ENCODE assay signal across 8 mouse cellular contexts in genomic region chr11:109068371-109069325, GRCm38 (mm10).
DNase-seq lines count a peak whose midpoint lies in the region; ATAC-seq lines count a peak whose summit lies in the region.

No protein-coding gene starts in this region.

- intact Hi-C loops in left cerebral cortex, postnatal 10 days (cut with DNase I), result no loop called here
- intact Hi-C loops in left cerebral cortex, postnatal 36 days (cut with DNase I), result no loop called here

- H3K9ac ChIP-seq in forebrain, embryonic 15.5 days (replicated peaks), result no peak overlapping the region
- H3K9ac ChIP-seq in neural tube, embryonic 12.5 days, result no peak overlapping the region

- H3K27me3 ChIP-seq in forebrain, embryonic 15.5 days, result no peaks in the 10 kb centered on the region
- peaks cover 14% of the 10 kb centered on the region for H3K27me3 ChIP-seq in limb, embryonic 10.5 days (ENCODE audit: low read depth, poor library complexity, severe bottlenecking)
- H3K27me3 ChIP-seq in neural tube, embryonic 12.5 days (replicated peaks), result no peaks in the 10 kb centered on the region

- H3K9me3 ChIP-seq in forebrain, embryonic 15.5 days, result no peaks in the 10 kb centered on the region
- no peaks in the 10 kb centered on the region for H3K9me3 ChIP-seq in limb, embryonic 10.5 days (replicated peaks)
- no peaks in the 10 kb centered on the region for H3K9me3 ChIP-seq in neural tube, embryonic 12.5 days

- peak; percentile 80 for ATAC-seq in forebrain, embryonic 15.5 days (replicated peaks)
- ATAC-seq in neural tube, embryonic 12.5 days (ENCODE audit: low FRiP score, low read depth), result peak; percentile 91
- no peak for ATAC-seq in CD4-positive, CD25-positive, alpha-beta regulatory T cell, adult 4 months

- peaks cover 15% of the 10 kb centered on the region for H3K4me1 ChIP-seq in forebrain, embryonic 15.5 days
- H3K4me1 ChIP-seq in limb, embryonic 10.5 days, result peaks cover 34% of the 10 kb centered on the region
- peaks cover 28% of the 10 kb centered on the region for H3K4me1 ChIP-seq in neural tube, embryonic 12.5 days

- peak; percentile 16 to 74 for DNase-seq in left cerebral cortex, postnatal 10 days (ENCODE audit: extremely low spot score in 1 of 2, low spot score in 2 of 2)
- DNase-seq in left cerebral cortex, postnatal 36 days (ENCODE audit: low spot score in 2 of 2), result no peak
- DNase-seq in cerebellum, adult 11 months, result peak; percentile 30
- DNase-seq in limb, embryonic 10.5 days (ENCODE audit: low spot score), result peak; percentile 36
- DNase-seq in layer of hippocampus, adult 9-11 months, result no peak

- whole genome bisulfite sequencing in forebrain, embryonic 15.5 days, result 45% methylated on average over 19 of the region's 22 CpGs
- WGBS in limb, embryonic 10.5 days, result 14% methylated on average over 22 of the region's 22 CpGs
- 5% methylated on average over 22 of the region's 22 CpGs for WGBS in neural tube, embryonic 12.5 days

- H3K4me3 ChIP-seq in forebrain, embryonic 15.5 days, result no peak overlapping the region
- no peak overlapping the region for H3K4me3 ChIP-seq in limb, embryonic 10.5 days
- no peak overlapping the region for H3K4me3 ChIP-seq in neural tube, embryonic 12.5 days

- no peak overlapping the region for H3K4me2 ChIP-seq in forebrain, embryonic 15.5 days (replicated peaks)
- H3K4me2 ChIP-seq in neural tube, embryonic 12.5 days (replicated peaks), result peak overlapping the region; percentile 34

- H3K27ac ChIP-seq in forebrain, embryonic 15.5 days (replicated peaks), result peak overlapping the region; percentile 10; the same call in 1 of the 2 replicates
- H3K27ac ChIP-seq in limb, embryonic 10.5 days, result peak overlapping the region; percentile 56; the same call in 1 of the 2 replicates
- H3K27ac ChIP-seq in neural tube, embryonic 12.5 days, result peak overlapping the region; percentile 22

- H3K36me3 ChIP-seq in forebrain, embryonic 15.5 days, result no peaks in the 10 kb centered on the region
- no peaks in the 10 kb centered on the region for H3K36me3 ChIP-seq in limb, embryonic 10.5 days
- no peaks in the 10 kb centered on the region for H3K36me3 ChIP-seq in neural tube, embryonic 12.5 days

Comparison
In these comparisons a context has a peak if more than half of its experiments do, and no peak if none do; other contexts are left out.
1. DNase-seq: peak in left cerebral cortex, postnatal 10 days (2 of 2), cerebellum, adult 11 months (single experiment) and limb, embryonic 10.5 days (single experiment); none in left cerebral cortex, postnatal 36 days (0 of 2) and layer of hippocampus, adult 9-11 months (single experiment).
2. Peak in every context shown above with its lines, with median percentiles within 50 percentile points of each other: H3K27ac ChIP-seq.